Mouse (Mus musculus) cerebellum, postnatal 10 days (tissue): ENCODE measurements around the gene Dus2.
"Not testable (repeated sequence)": the region's sequence is repeated elsewhere in the genome, so short reads cannot be mapped to it uniquely, and the experiment has no call there.

ENCODE experiments used
- DNase-seq, 2 experiments: peaks; one replicate each; pipeline ENCODE4 v3.0.0; 2021; ENCODE audit warnings: mixed read lengths in 2 of 2

Gene Dus2

DNA sequence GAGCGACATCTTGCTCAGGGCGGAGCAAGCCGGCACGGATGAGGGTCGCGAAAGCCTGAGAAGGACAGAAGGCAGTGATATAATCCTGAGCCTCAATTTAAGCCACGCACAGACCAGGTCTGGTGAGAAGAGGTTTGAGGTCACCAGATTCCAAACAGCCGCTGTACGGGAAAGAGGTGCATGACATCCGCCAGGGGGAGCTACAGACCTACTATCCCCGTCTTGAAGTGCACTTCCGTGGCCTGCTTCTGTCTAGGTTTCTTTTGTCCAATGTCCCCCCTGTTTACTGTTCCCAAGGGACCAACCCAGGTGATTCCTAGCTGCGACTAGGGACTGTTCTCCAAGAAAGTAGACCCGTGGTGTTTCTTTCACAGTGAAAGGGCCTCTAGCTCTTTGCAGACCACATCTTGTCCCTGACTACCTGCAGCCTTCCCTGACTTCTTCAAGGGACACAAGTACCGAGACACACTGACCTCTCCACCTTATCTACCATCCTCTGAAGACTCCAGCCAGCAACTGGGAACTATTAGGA, at the start of gene Dus2:
Dus2 (plus strand) TSS at position 482 of the 532 bp plus-strand sequence.
- DNase-seq, result peak; percentile 92 to 94

DNA sequence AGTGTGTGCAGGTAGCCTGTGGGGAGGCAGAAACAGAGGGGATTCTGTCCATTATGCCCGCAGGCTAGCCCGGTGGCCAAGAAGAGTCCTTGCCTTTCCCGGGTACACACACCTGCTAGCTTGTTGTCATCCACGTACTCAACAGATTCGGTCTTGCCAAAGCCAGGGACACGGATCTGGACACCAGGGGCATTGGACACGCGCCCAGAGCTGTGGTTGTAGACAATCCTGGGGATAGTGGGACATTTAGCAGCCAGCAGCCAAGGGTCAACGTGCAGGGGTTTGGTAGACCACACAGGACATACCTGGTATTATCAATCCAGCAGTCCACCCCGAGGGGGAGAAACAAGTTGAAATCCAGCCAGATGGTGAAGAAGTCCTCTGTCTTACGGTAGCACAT, 49.1 kb upstream of the Dus2 start:
- DNase-seq, result peak; percentile 30 to 34

DNA sequence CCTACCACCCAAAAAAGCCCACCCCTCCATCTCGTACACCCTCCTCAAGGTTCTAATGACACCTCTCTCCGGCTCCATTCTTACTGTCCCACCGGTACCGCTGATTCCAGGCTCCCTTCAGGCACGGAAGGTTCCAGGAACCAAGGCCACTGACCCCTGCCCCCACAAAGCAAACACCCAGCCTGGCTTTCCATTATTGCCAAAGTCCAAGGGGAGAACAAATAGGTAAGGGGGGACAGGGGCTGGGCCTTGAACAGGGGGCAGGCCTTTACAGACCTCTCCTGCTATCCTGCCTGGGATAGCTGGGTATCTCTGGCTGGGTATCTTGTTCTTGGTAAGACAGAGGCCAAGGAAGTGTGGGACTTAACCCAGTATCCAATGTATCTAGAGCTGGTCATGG, 48.6 kb upstream of the Dus2 start:
- no peak for DNase-seq

DNA sequence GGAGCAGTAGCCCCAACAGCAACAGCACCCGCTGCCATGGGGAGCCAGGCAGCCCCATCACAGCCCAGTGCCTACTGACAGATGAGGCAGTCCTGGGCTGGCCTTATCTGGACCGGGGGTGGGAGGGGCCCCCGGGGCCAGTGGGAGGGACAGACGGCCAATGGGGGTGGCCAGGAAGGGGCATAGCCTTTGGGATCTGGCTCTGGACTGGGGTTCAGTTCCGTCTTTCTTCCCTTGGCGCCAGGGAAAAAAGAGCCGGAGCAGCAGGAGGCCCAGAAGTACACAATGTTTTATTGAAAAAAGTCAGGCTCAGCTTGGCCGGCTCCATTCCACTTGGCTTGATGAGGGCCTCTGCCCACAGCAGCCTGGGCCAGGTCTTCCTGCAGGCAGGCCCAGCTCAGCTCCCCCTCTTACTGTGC, 47.8 kb upstream of the Dus2 start, which contains the start of gene Lcat:
Lcat (minus strand) TSS at position 62 of the 419 bp plus-strand sequence.
- peak; percentile 44 to 65 for DNase-seq

DNA sequence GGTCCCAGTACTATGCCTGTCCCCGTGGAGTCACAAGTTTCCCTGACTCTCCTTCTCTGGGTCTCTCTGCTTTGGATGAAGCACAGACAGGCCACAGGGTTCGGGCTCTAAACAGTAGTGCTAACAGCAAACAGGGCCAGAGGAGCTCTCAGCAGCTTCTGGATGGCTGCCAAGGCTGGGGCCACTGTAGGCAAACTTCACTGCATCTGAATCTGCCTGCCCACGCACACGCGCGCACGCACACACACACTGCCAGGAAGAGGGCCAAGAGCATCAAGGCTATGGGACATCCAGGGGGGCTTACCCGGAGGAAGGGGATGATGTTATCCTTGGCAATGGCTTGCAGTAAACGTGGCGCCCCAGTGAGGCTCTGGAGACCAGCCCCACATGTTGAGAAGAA, 41.8 kb upstream of the Dus2 start:
- DNase-seq, result peak; percentile 73 to 78

DNA sequence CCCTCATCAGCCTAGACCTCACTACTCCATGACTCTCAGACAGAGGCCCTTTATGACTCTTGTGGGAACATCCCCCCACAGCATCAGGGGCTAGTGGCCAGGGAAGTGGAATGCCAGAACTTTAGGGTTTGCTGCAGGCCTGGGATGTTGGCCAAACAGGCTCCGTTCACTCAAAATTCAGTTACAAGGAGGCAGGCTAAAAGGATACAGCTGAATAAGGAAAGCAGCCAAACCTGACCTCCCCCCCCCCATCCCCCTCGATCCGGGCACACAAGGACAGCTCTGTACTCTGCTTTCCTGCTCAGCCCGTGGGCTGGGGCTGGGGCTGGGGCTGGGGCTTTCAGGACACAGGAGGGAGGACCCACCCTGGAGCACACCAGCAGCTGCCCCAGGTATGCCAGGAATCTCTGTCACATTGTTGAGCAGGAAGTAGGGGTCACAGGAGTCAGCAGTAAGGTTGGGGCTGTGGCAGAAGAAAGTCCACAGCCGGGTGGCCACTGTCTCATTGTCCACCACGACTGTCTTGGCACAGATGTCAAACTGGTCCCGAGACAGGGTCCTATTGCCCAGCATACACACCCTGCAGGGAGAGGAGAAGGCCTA, 40.0 kb upstream of the Dus2 start:
- DNase-seq, result peak; percentile 54 to 68

DNA sequence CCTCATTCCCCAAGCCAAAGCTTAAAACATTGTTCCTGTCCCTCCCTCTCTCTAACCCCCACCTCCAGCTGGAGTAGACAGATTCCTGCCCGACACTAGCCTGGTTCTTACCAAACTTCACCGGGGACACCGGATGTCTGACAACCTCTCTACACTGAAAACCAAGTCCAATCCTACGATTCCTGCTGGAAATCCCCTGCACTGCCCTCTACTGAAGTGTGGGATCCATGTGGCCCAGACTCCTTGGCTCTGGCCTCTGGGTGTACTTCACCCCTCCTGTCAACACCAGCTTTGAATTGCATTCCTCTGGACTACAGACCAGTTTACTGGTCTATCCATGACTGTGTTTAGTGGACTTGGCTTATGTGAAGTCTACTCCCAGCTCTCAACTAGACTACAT, 34.6 kb upstream of the Dus2 start:
- no peak for DNase-seq

DNA sequence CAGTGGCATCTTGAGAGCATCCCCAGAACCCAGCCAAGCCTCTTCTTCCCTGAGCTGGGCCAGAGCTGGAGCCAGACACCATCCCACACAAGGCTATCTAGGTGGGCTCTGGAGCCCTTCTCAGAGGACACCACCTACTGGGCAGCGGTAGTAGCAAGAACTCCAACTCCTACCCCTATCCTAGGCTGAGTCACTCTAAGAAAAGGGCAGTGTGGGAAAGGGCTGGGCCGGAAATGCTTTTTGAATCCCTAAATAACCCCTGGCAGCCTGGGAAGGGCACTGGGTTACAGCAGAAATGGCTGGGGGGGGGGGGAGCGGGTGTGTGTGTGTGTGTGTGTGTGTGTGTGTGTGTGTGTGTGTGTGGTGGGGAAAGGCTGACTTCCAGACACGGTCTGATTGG, 33.3 kb upstream of the Dus2 start:
- DNase-seq, result no peak

DNA sequence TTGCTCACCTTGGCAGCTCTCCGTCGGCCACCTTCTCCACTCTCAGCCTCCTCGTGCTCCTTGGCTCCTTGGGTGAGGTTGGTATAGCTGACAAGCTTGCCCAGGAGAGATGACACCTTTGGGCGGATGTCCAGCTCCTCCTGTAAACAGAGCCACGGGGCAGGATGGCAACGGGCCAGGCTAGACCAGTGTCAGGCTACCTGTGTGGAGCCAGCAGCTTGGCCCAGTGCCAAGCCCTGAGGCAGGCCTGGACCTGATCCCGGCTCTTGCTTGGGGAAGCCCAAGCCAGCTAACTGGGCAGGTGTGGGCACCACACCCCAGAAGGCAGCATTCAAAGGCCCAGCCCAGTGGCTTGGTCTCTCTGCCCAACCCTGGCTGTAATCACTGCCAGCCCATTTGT, 31.8 kb upstream of the Dus2 start:
- DNase-seq, result peak; percentile 91

DNA sequence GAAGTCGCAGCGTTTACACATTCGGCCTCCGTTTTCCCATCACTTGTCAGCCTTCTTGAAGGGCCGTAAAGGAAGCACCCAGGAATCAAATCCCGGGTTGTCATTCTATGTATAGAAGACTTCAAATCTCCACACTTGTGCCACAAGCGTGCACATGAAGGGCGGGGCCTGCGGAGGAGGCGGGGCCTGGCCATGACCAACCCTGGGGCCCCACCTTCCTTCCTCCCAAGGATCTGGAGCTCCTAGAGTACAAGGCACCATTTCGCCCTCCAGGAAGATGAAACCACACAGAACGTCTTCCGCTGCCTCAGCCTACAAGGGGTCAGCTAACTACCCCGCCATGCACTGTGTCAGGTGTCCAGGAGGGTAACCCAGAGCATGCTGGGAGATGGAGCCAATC, 30.0 kb upstream of the Dus2 start:
- no peak for DNase-seq

DNA sequence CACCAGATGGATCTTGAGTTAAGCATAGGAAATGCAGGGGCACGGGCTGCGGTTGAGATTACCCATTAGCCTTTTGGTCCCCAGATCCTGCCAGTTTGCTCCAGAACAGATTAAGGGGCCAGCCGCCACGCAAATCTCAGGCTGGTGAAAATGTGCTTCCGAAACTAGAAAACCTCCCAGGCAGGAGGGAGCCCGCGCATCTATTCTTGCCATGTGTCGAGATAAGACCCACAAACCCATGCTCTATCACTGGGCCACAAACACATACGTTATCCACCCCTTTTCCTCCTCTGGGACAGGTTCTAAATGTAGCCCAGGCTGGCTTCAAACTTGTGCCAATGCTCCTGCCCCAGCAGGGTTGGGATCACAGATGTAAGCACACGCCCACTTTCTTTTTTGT, 29.6 kb upstream of the Dus2 start:
- DNase-seq, result no peak

DNA sequence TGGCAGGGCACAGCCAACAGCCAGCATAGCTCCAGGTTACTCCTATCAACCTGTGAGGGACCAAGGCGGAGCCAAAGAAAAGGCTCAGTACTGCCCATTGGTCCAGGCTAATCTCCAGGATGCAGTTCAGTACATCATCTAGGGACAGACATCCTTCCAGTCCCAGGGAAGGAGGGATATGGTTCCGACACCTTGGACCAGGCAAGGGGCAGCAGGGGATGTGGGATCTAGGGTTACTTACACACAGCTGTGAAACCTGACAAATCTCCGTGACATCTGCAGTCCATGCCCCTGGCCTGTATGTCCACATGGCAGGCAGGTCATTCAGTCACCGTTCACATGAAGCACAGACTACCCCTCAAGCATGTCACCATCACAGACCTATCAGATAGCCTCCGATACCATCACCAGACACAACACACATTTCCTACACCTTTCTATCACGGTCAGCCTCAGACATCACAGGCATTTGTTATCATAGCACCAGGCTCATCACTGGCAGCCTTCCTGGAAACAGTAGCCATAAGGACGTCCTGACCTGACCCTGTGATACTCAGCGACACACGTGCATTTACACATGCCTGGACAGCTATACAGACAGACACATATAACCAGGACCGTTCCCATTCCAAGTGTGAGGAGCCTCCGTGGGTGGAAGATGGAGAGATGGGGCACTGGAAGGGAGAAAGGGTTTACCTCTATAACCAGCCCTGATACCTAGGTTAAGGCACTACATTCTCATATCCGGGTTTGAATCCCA, 26.5 kb upstream of the Dus2 start:
- no peak for DNase-seq

DNA sequence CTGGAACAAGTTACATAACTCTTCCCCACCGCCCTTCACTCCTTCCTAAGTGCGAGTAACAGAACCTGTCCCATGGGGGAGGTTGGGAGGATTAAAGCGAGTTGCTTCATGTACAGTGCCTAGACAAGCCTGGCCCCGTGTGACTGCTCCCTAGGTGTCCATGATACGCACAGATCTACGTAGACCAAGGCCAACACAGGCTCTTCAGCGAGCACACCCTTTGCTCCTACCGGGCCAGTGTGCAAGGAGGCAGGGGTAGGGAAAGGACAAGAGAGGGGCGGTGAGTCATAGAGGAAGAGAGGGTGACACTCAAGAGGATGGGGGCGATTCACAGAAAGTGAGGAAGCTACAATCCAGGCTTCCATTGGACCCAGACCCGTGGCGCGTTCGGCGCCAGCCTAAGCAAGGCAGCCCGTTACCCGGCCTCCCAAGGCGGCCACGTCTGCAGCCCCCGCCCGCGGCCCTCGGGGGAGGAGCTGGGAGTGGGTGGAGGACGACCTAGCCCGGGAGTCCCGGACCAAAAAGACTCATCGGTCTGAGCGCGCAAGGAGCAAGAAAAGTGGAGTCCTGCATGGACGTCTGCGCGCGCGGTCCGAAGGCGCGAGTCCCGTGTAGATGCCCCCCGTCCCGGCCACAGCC, 25.8 kb upstream of the Dus2 start:
- DNase-seq, result peak; percentile 41 to 56

DNA sequence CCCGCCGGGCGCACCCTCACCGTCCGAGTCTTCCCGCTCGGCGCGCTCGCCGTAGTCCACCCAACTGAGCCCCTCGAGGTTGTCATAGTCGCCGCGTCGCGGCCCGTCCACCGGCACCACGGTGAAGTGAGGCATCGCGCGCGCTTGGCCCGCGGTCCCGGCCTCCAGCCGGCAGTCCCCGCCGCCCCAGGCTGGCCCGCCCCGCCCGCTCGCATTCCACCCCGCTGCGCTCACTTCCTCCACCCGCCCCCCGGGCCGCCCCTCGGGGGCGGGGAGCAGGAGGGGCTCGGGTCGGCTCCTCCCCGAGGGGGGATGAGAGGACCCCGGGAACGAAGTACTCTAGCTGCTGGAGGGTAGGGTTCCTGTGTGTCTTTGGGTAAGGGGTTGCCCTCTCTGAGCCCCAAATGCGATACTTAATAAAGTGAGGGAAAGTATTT, 25.2 kb upstream of the Dus2 start, which contains the start of gene Slc12a4:
Slc12a4 (minus strand) TSS at position 193 of the 437 bp plus-strand sequence.
- DNase-seq, result peak; percentile 58 to 77

DNA sequence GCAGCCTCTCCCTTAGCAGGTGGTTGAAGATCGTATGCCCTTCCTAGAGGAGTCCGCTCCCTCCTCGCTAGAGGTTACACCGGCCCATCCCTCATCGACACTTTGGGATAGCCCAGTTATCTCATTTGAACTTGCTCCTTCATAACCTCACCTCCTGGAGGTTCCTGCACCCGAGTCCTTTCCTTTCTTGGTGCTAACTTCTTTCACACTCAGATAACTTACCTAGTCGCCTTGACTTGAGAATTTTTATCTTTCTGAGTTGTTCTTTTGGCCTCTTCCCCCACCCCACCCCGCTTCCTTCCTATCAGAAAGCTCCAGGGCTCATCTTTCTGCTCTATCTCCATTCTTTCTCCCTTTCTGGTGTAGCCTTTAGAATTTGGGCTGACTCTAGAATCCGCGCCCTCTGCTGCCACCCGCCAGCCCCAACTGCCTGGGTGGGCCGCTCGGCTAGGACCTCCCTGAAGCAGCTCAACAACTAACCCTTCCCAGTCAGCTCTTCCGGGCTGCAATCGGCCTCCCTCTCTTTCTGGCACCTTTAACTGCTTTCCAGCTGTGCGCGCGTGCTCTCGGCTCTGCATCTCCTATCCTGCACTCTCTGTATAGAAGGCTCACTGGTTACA, 24.3 kb upstream of the Dus2 start:
- DNase-seq, result peak; percentile 29 to 37

DNA sequence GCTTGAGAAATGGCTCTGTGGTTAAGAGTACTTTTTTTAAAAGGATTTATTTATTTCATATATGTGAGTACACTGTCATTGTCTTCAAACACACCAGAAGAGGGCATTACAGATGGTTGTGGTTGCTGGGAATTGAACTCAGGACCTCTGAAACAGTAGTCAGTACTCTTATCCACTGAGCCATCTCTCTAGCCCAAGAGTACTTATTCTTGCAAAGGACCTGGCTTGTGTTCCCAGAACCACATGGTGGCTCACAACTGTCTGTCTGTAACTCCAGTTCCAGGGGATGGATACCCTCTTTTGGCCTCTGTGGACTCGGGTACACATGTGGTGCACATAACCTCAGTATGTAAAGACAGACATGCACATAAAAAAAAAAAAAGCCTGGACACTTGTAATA, 21.8 kb upstream of the Dus2 start:
- no peak for DNase-seq

DNA sequence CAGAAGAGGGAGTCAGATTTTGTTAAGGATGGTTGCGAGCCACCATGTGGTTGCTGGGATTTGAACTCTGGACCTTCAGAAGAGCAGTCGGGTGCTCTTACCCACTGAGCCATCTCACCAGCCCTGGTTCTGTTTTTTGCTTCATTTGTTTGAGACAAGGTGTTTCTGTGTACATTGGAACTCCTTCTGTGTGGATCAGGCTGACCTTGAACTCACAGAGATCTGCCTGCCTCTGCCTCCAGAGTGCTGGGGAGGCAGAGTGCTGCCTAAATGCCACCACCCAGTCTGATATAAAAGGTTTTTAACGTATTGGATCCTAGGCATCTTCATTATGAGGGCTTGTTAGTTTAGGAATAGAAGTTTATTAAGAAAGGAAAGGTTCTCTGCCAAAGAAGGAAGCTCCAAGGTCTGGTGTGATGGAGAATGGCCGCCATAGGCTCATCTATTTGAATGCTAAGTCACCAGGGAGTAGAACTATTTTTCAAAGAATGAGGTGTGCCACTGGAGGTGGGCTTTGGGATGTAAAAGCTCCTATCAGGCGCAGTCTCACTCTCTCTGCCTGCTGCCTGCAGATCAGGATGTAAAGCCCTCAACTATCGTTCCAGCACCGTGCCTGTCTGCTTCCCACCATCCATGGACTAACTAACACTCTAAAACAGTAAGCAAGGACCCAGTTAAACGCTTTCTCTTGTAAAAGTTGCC, 20.0 kb upstream of the Dus2 start:
- DNase-seq, result no peak

DNA sequence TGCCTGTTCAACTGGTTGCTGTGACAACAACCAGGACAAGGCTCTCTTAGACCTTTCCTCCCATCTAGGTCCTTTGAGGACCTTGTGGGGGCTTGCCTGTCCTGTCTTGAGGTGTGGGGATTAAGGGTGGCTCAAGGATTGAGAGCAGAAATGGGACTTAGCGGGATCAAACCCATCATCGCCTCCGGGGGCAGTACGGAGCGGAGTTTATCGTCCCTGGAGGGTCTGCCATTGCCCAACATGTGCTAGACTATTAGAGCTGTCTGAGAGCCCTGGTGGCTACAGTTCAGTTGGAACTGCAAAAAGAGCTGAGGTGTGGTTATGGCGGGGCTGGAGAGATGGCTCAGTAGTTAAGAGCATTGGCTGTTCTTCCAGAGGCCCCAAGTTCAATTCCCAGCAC, 15.8 kb upstream of the Dus2 start:
- DNase-seq, result no peak

DNA sequence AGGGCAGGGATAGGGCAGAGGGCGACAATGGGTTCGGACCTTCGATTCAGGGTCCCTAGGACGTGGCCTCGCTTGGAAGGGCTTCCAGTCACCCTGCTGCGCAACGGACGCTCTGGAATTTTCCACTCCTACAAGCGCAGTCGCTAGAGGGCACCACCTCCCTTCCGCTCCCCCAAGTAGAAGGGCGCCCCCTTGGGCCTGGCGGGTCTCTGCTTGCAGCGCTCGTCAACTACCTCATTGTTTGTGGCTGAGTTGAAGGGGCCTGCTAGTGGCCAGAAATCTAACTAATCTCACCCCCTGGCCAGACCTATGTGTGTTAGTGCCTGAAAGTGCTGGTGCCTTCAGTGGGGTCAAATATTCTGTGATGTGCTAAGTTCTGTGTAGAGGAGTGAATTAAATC, 11.8 kb upstream of the Dus2 start, which contains the start of gene Dpep3:
Dpep3 (minus strand) TSS at position 105 of the 400 bp plus-strand sequence.
- no peak for DNase-seq

DNA sequence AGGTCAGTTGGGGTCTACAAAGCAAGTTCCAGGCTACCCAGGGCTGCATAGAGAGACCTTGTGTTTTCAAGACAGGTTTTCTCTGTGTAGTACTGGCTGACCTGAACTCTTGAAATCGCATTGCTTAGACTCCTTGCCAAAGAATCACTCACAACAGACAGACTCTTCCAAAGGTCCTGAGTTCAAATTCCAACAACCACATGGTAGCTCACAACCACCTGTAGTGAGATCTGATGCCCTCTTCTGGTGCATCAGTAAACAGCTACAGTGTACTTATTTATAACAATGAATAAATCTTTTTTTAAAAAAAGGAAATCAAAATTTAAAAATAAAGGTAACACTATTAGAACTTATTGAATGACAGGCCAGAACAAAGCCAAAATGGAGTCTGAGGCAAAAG, 10.0 kb upstream of the Dus2 start:
- no peak for DNase-seq

DNA sequence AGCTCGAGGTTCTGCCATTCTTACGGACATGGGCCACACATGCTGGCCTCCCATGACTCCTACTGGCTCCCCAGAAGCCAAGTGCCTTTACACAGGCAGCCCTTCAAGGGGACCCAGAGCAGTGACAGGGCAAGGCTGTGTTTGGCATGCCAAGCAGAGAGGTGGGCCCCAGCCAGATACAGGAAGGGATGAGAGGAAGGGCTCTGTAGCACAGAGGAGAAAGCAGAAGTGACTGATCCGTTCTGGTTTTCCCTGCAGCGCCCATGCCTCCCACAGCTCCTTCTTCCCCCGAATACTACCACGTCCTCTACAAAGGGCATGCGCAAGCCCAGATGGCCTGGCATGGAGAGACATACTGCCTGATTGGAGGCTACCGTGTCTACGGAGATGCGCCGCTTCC, 7.7 kb upstream of the Dus2 start:
- DNase-seq, result not testable (repeated sequence)

DNA sequence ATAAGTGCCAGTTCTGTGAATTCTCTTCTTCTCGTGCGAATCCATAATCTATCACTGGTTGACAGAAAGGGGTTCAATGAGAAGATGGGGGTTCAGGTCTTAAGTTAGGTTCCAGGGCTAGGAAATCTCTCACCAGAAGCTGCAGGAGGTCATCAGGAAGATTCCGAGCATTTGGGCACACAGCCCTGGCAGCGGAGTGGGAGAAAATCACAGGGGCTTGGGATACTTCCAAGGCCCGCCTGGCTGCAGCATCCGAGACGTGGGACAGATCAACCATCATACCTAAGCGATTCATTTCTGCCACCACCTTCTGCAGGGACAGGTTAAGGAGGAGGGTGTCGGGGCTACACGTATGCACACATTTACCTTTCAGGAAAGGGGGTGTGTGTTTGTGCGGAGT, 2.6 kb upstream of the Dus2 start:
- peak; percentile 76 to 81 for DNase-seq
